Mouse (Mus musculus) thymus, postnatal 10 days (tissue): Measurements from ENCODE around the gene Mrps34.
A peak's percentile ranks its signal among the peaks of the same experiment; 100 is the strongest.

Experiments
- DNase-seq, 2 experiments: peaks; one replicate each; pipeline ENCODE4 v3.0.0; 2021; ENCODE audit warnings: low spot score in 2 of 2

Gene Mrps34

DNA sequence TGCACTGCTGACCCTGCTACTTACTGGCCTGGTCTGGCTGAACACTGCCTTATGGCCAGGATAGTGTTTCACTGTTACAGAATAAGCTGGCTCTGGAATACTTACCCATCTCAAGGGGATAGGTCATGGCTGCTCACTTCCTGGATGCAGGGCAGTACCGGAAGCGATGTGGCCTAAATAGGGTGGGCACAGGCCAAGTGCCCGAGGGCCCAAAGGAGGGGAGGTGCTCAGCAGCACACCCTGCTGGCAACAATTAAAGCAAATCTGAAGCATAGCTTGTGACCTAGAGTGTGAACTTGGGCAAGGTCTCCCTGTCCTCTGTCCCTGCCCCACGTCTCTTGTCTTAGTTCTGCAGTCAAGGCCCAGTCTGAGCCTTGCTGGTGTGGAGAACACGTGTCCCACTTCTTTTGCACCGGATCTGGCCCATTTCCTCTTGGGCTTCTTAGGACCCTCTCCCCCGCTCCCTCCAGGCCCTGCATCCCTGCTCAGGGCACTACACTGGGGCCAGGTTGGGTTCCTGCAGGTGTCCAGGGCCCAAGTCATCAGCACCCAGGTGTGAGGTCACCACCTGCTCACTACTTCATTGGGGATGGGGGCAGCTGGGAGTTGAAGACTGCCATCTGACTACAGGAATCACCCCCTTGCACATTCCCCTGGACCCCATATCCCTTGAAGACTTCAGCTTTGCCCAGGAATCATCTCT lies 13.0 kb upstream of the Mrps34 start:
- DNase-seq, result peak in 1 of 2 experiments; percentile 29

GRCm38 (mm10) chr17:24884391-24884790 lies 10.5 kb upstream of the Mrps34 start:
- no peak for DNase-seq

DNA sequence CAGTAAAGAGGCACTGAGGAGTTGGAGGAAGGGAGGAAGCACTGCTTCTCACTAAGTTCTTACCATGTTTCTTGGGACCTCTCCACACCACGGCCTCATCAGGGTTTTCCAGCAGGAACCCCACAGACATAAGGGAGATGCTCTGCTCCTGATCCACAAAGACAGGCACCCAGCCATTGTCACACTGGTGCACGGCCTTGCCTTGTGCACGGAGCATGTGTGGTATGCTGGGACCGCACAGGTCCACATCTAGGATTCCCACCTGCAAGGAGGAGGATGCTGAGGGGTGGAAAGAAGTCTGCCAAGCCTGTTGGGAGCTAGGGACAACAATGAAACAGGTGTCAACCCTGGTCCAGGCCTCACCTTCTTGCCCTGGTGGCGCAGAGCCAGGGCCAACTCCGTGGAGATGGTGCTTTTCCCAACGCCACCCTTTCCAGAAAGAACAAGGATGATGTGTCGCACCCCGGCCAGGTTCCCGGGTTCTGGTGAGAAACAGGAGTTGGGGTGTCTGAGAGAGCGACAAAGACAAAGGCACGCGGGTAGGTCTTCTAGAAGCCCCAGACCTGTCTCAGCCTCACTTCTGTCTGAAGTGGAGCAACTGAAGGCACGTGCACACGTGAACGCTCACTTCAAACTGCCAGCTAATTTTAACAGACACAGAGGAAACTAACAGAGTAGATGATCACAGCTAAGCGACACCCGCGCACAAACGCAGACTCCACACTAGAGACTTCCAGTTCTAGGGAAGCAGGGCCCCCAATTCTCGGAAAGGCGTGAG lies 9.4 kb upstream of the Mrps34 start:
- no peak for DNase-seq

- peak; percentile 95 to 98 for DNase-seq
Observed at GRCm38 (mm10) chr17:24886134-24886931, 8.6 kb upstream of the Mrps34 start, which contains the start of the genes Nubp2 and Spsb3. Gene Nubp2, minus strand, starts transcription at chr17:24886349. Gene Spsb3, plus strand, starts transcription at chr17:24886643.

DNA sequence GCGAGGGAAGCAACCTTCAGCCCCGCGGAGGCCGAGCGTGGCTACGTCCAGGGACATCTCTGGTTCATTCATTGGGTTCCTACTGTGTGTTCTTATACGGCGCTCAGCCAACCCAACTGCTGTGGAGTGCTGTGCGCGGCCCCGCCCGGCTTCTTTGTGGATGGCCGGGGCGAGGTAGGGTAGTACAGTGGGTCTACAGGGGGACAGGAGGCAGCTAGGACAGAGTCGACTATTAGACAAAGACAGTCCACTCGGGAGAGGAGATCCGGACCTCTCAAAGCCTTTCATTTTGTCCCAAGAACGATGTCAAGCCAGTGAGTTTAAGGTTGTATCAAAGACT lies 8.0 kb upstream of the Mrps34 start:
- DNase-seq, result no peak

DNA sequence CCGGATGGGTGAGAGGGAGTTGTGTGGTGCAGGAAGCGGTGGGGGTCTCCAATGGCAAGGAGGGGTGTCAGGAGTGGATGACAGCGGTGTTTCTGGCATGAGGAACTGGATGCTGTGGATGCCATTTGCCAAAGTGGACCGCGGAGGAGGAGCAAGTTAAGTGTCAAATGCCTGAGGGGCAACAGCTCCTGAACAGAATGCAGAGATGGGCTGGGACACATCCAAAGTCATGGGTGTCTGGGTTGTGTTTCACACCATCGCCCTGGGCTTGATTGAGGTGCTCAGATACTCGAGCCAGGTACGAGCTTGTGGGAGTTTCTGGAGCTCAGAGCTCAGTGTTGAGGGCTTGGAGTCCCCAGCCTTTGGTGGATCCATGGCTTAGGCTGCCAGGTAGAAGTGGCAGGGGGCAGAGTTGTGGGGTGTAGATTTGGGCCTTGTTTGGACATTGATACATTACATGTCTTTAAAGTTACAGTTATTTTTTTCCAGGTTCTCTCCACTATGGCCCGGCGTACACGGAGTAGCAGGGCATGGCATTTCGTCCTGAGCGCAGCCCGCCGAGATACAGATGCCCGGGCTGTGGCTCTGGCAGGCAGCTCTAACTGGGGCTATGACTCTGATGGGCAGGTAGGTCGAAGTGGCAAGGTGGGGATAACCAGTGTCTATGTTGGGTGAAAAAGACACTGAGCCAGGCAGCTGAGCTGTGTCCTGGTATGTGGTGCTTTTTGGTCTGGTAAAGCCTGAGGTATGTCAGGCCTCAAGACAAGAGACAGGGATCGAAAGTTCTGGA lies 7.4 kb upstream of the Mrps34 start:
- peak in 1 of 2 experiments; percentile 27 for DNase-seq

- DNase-seq, result no peak
Observed at GRCm38 (mm10) chr17:24888862-24889261, 6.1 kb upstream of the Mrps34 start.

GRCm38 (mm10) chr17:24890151-24891092 lies 4.5 kb upstream of the Mrps34 start:
- no peak for DNase-seq

GRCm38 (mm10) chr17:24891321-24891720 lies 3.6 kb upstream of the Mrps34 start:
- no peak for DNase-seq

GRCm38 (mm10) chr17:24892785-24893184 lies 2.1 kb upstream of the Mrps34 start:
- no peak for DNase-seq

DNA sequence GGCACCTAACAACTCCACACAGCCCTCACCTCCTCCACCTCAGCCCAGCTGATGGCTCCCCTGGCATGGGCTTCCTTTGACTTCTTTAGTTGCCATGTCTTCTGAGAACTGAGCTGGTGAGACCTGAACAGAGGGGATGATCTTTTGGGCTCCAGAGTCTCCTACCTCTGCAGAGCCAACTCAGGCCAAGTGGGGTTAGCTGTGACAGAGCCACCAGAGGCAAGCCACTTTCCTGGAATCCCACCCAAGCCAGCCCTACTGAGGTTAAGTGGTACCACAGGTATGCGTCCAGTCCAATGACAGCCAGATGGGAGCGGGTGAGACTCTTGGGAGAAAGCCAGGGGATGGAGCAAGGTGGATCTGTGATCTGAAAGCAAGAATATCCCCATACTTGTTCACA lies 1.6 kb upstream of the Mrps34 start:
- no peak for DNase-seq

DNA sequence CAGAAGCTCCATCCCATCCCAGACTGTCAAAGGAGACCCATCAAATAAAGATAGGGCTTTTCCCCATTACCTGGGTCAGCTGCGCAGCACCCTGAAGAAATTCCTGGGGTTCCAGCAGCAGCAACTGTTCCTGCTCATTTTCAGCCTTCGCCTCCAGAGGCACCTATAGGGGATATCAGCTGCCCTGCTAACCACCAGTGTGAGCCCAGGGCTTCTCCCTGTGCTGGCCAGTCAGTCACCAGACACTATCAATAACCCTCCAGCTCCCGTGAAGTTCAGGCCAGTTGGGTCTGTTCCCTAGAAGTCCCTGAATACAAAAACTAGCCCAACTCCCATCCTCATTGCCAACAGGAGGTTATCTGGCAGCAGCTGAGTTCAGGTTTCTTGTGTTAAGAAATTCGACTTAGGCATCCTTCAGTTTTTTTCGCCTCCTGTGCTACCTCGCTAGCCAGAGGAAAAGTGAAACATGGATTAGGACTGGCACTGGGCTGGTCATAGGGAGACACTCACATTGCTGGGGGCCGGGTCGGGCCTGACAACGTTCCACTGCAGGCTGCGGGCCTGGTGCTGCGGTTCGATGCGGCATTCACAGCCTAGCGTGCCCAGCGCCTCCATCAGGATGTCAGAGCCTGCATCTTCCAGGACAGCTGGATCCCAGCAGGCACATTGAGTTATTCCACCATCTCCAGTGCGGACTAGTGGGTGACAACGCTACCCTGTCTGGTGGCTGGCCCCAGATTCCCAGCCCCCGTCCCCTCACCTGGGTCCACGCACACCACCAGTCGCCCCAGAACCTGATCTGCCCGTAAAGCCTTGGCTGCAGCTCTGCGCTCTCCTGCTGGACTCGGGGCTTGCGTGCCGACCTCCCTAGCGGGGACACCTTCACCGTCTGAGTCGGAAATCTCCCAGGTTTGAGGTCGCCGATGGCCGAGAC lies 588 bp upstream of the Mrps34 start:
- DNase-seq, result no peak

DNA sequence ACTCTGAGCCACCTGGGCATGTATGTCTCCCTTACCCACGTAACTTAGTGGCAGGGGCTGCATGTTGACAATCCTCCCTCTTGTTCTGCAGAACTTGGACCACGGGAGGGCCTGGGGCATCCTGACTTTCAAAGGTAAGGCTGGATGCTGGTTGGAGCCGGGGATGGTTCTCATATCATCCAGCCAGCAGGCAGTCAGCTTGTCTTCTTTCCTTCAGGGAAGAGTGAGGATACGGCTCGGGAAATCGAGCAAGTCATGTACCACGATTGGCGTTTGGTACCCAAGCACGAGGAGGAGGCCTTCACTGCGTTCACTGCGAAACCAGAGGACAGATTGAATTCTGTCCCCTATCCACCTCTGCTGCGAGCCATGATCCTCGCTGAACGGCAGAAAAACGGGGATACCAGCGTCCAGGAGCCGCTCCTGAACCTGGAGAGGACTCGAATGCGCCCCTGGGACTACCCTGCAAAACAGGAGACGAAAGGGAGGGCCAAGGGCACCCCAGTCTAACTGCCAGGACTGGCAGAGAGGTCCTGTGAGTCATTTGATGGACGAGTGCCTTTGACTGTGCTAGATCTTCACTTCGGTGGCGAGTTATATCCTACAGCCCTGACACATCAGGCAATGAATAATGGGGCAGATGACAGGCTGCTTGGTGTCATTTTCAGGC lies 790 bp downstream of the Mrps34 start:
- no peak for DNase-seq

- peak; percentile 62 to 67 for DNase-seq
Observed at GRCm38 (mm10) chr17:24896241-24896992, 1.5 kb downstream of the Mrps34 start, which contains the start of gene Nme3. Gene Nme3, plus strand, starts transcription at chr17:24896500.

DNA sequence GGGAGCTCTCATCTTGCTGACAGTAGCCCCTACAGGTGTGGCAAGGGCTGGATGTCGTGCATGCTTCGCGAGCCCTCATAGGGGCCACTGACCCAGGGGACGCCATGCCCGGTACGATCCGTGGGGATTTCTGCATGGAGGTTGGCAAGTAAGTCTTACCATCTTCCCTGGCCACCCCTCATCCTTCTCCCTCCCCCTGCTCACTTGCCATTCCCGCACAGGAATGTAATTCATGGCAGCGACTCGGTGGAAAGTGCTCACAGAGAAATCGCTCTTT lies 2.0 kb downstream of the Mrps34 start:
- no peak for DNase-seq

- no peak for DNase-seq
Observed at GRCm38 (mm10) chr17:24897600-24897999, 2.7 kb downstream of the Mrps34 start.

DNA sequence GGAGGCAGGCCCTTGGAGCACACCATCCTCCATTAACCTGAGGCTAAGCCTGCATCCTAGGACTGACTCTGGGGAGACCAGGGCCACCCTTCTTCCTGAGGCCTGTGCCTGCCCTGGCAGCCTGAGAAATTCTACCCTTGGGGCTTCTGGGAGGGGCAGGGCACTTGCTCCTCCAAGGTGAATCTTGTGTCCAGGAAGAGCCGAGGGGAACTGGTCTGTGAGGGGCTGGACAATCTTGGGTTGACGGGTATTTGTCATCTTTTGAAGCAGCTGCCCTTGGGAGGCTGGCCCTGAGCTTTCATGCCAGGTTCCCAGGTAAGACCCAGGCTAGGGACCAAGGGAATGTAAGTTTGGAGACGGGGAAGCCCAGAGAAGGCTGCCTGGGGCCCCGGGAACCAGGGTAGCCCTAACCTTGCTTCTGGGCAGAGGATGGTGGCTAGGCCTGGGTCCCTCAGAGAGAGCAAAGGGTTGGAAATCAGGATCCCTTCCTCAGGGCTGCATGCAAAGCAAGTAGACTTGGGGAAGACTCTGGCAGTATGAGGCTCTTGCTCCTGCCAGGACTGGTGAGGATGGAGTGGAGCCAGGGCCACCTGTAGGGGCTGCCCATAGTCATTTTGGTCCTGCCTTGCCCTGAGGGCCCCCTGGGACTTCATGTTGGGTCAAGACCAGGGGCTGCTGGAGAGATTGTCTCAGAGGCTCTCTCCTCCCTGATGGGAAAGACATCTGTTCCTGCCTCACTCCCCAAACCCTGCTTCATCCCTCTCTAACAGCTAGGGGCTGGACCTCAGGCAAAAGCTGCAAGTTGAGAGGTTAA lies 3.3 kb downstream of the Mrps34 start:
- no peak for DNase-seq
